Mouse (Mus musculus) limb, embryonic 12.5 days (tissue): ENCODE results near the gene Glp2r. TPM values are rescaled to one million over a fixed set of nuclear protein-coding genes. Genes with fewer than 3 reads are reported as not detected.

Experiments used
- ATAC-seq: fragments of 200-750 bp; cut with Nextera tagmentation; 2 replicates; pipeline ENCODE4 v1.8.0; 2017; ENCODE audit warnings: low read depth, moderate TSS enrichment; ENCODE audit not compliant: insufficient number of reproducible peaks, insufficient read depth, low FRiP score, low TSS enrichment
- H3K27ac ChIP-seq: fragments of 300-500 bp; sonication (generic); 2 replicates; pipeline ENCODE4 v1.5.1; 2016; ENCODE audit warnings: mild to moderate bottlenecking, moderate library complexity
- H3K27me3 ChIP-seq: fragments of 300-500 bp; sonication (generic); 2 replicates; pipeline ENCODE4 v1.6.1; 2016; ENCODE audit warnings: mild to moderate bottlenecking, moderate library complexity
- H3K36me3 ChIP-seq: fragments of 300-500 bp; sonication (generic); 2 replicates; pipeline ENCODE4 v1.6.1; 2016; ENCODE audit warnings: mild to moderate bottlenecking, moderate library complexity
- H3K4me1 ChIP-seq: fragments of 300-500 bp; sonication (generic); replicated peaks from 2 replicates; pipeline ENCODE4 v1.6.1; 2016
- H3K4me2 ChIP-seq: fragments of 300-500 bp; sonication (generic); 2 replicates; pipeline ENCODE4 v1.6.1; 2016; ENCODE audit warnings: mild to moderate bottlenecking, moderate library complexity
- H3K4me3 ChIP-seq: fragments of 300-500 bp; sonication (generic); replicated peaks from 2 replicates; pipeline ENCODE4 v1.5.1; 2016; ENCODE audit warnings: mild to moderate bottlenecking
- H3K9ac ChIP-seq: fragments of 300-500 bp; sonication (generic); replicated peaks from 2 replicates; pipeline ENCODE4 v1.6.1; 2016; ENCODE audit warnings: mild to moderate bottlenecking, moderate library complexity
- H3K9me3 ChIP-seq: fragments of 300-500 bp; sonication (generic); 2 replicates; pipeline ENCODE4 v1.6.1; 2016; ENCODE audit warnings: mild to moderate bottlenecking, moderate library complexity
- WGBS: fragments of 180-500 bp; shearing (Covaris S2); methylation state at CpG from one replicate; pipeline ENCODE4 v1.1.7; 2016; 5-methylcytosine and 5-hydroxymethylcytosine counted together
- polyA plus RNA-seq: library from polyadenylated mRNA; unstranded; fragments of >200 nt; fragmentation: Nextera tagmentation; extraction: Ambion mirVana; gene quantifications from 2 replicates; pipeline ENCODE4 v1.2.1, GENCODE M21; 2016

Glp2r gene
- polyA plus RNA-seq, 1 experiment from 2014 or later, result not detected

DNA sequence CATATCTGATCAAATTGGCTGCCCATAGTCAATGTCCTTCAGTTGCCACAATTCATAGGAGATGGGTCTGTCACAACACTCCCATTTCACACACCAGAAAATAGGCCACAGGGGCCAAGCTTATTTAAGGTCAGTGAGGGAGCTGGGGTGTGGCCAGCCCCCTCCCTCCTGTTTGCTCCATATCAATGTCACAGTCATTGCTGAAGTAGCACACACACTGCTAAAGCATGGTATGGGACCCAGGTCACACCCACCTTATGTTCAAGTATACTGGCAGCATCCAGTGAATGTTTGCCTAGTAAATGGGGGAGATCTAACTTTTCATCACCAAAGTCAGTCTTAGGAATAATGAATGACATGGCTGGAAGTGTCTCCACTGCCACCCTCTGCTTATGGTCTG lies 42.2 kb downstream of the Glp2r start:
- Histone ChIP-seq H3K27ac (no peak overlapping the region), H3K4me3 (no peak overlapping the region), H3K4me2 (no peak overlapping the region), H3K4me1 (no peaks in the 10 kb centered on the region), H3K27me3 (no peaks in the 10 kb centered on the region), H3K9me3 (no peaks in the 10 kb centered on the region), H3K9ac (no peak overlapping the region), H3K36me3 (no peaks in the 10 kb centered on the region)
- ATAC-seq, result no peak

DNA sequence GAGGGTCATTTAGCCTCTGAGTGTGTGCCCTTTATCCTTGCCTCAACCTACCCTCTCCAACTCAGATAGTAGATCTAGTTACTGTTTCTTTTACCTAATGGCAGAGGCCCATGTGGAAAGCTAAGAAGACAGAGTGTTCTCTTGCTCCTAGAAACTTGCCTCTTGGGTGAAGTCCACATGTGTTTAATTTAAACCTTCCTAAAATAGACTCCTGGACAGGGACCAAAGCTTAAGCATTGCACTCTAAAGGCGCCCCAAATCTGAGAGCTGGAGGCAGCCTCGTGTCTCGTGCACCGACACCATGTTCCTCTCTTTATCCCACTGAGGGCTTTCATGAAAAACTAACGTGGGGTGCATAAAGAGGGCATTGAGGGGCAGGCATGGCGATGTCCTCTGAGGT lies 43.9 kb downstream of the Glp2r start:
- Histone ChIP-seq H3K27ac (no peak overlapping the region), H3K9ac (no peak overlapping the region), H3K9me3 (no peaks in the 10 kb centered on the region), H3K4me3 (no peak overlapping the region), H3K27me3 (no peaks in the 10 kb centered on the region), H3K4me1 (no peaks in the 10 kb centered on the region), H3K36me3 (no peaks in the 10 kb centered on the region), H3K4me2 (no peak overlapping the region)
- no peak for ATAC-seq
- 87% methylated on average over 6 of the region's 6 CpGs for WGBS

DNA sequence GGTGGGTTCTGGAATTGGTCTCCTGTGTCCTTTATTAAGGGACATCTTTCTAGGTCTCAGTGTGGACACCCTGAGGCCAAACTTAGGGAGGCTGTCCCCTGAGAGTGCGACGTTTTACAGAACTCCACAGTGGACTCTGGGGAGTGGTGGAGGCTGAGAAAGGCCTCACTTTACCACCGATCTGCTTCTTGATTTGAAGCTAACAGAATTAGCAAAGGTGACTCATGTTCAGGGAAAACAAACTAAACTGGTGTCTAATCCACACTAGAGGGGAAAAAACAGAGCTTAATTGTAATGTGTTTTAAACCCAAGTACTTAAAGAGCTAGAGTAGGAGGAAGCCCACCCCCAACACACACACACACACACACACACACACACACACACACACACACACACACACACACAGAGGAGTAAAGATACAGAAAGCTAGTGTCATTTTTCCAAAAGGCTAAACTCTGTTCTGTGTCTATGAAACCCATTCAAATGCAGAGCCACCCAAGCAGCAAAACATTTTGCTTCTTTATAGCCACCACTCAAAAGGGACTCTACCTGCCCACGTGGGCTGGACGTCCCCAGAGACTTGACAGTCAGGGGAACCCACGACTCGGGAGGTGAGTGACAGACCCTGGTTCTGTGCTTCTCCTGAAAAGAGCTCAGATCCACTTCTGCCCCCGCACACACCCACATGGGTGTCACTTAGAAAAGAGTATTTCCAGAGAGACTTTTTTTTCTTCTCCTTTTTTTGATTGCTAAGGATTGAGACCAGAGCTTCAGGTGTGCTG lies 47.5 kb downstream of the Glp2r start:
- Histone ChIP-seq H3K27me3 (no peaks in the 10 kb centered on the region), H3K4me1 (no peaks in the 10 kb centered on the region), H3K9me3 (no peaks in the 10 kb centered on the region), H3K36me3 (no peaks in the 10 kb centered on the region), H3K4me2 (no peak overlapping the region), H3K4me3 (no peak overlapping the region), H3K9ac (no peak overlapping the region), H3K27ac (no peak overlapping the region)
- 70% methylated on average over 8 of the region's 8 CpGs for WGBS
- no peak for ATAC-seq

DNA sequence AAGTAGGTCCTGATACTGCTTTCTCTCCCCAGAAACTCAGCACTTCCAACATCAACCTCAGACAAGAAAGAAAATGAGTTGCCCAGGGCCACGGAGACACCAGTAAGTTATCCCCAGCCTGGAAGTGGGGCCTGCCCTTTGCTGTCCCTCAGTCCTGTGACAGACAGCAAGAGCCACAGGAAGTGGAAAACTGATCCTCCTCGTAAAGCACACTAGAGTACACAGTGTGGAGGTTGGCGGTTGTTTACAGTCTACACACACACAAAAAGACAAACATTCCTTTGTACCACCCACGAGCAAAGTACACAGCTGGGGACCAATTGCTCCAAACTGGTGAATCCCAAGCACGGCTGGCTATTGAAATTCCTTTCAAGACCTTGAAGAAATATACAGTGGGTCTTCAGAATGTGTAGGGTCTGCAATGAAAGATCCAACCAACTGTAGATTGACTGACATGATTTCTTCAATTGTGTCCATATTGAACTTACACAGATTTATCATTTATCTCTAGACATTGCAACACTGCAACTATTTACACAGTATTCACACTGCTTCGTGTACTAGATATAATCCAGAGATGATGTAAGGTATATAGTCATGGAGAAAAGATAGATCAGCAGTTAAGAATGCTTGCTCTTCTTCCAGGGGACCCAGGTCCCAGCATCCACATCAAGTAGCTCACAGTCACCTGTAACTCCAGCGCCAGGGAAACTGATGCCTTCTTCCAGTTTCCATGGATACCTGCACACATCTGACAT lies 48.4 kb downstream of the Glp2r start:
- no peaks in the 10 kb centered on the region for H3K4me1 ChIP-seq
- H3K9ac ChIP-seq, result no peak overlapping the region
- H3K27ac ChIP-seq, result no peak overlapping the region
- no peak for ATAC-seq
- no peak overlapping the region for H3K4me3 ChIP-seq
- WGBS, result 71% methylated on average over 7 of the region's 7 CpGs
- no peaks in the 10 kb centered on the region for H3K9me3 ChIP-seq
- H3K4me2 ChIP-seq, result no peak overlapping the region
- H3K36me3 ChIP-seq, result no peaks in the 10 kb centered on the region
- H3K27me3 ChIP-seq, result no peaks in the 10 kb centered on the region

DNA sequence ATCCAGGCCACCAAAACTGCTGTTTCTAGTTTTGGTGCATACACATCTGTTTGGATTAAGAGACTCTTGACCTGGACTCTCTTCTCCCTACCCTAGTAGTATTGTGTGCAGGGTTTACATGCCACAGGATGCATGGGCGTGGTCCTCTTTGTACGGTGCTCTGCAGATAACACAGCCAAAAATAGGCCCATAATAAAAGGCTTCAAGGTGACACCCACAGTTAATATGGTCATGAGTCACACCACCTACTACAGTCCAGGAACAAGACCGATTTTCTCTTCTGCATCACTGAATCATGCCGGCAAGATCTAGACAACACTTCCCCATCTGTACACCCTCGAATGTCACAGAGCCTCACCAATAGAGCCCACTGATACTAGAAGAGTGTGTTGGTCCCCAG lies 49.5 kb downstream of the Glp2r start:
- ATAC-seq, result no peak
- H3K27ac ChIP-seq, result no peak overlapping the region
- 92% methylated on average over 5 of the region's 5 CpGs for WGBS
- no peaks in the 10 kb centered on the region for H3K36me3 ChIP-seq
- H3K4me3 ChIP-seq, result no peak overlapping the region
- no peaks in the 10 kb centered on the region for H3K27me3 ChIP-seq
- no peak overlapping the region for H3K4me2 ChIP-seq
- no peaks in the 10 kb centered on the region for H3K4me1 ChIP-seq
- H3K9me3 ChIP-seq, result no peaks in the 10 kb centered on the region
- no peak overlapping the region for H3K9ac ChIP-seq

DNA sequence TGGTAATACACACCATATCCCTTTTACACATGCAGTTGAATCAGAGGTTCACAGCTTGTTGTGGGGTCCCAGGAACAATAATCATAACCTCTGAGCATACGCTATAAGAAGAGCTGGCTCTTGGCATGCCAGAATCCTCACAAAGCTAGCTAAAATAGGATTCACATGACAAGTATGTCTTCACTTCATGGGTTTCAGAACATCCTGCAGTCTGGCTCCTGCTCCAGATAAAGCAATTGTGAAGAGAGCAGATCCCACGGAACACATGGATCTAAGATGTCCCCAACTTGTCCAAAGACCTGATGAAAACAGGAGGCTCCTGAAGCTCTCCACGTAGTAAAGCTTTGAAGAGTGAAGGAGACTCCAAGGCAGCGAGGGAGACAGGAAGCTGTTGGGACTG lies 55.6 kb downstream of the Glp2r start:
- 80% methylated on average over 4 of the region's 4 CpGs for WGBS
- no peaks in the 10 kb centered on the region for H3K36me3 ChIP-seq
- no peaks in the 10 kb centered on the region for H3K9me3 ChIP-seq
- no peak for ATAC-seq
- H3K4me1 ChIP-seq, result no peaks in the 10 kb centered on the region
- H3K4me2 ChIP-seq, result no peak overlapping the region
- no peaks in the 10 kb centered on the region for H3K27me3 ChIP-seq
- H3K27ac ChIP-seq, result no peak overlapping the region
- no peak overlapping the region for H3K4me3 ChIP-seq
- H3K9ac ChIP-seq, result no peak overlapping the region

DNA sequence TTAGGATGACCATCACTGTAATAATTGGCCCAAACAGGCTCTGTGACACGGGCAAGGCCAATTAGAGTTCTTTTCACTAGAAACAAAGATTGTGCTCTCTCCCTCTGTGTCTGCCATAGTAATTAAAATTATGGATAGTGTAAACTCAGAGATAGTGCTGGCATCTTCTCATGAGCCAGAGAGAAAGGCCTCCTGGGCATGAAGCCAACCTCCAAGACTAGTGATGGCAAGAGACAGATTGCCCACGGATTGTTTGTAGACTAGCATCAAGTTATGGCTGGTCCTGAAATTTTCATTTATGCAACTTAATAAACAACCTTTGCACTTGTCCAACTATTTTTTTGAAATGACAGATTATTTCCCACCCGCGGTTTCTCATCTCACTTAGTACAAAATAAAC lies 58.0 kb downstream of the Glp2r start:
- no peak overlapping the region for H3K4me3 ChIP-seq
- H3K27ac ChIP-seq, result no peak overlapping the region
- H3K9ac ChIP-seq, result no peak overlapping the region
- H3K27me3 ChIP-seq, result no peaks in the 10 kb centered on the region
- ATAC-seq, result no peak
- no peaks in the 10 kb centered on the region for H3K9me3 ChIP-seq
- H3K4me2 ChIP-seq, result no peak overlapping the region
- H3K4me1 ChIP-seq, result no peaks in the 10 kb centered on the region
- WGBS, result 90% methylated on average over 4 of the region's 4 CpGs
- H3K36me3 ChIP-seq, result no peaks in the 10 kb centered on the region

DNA sequence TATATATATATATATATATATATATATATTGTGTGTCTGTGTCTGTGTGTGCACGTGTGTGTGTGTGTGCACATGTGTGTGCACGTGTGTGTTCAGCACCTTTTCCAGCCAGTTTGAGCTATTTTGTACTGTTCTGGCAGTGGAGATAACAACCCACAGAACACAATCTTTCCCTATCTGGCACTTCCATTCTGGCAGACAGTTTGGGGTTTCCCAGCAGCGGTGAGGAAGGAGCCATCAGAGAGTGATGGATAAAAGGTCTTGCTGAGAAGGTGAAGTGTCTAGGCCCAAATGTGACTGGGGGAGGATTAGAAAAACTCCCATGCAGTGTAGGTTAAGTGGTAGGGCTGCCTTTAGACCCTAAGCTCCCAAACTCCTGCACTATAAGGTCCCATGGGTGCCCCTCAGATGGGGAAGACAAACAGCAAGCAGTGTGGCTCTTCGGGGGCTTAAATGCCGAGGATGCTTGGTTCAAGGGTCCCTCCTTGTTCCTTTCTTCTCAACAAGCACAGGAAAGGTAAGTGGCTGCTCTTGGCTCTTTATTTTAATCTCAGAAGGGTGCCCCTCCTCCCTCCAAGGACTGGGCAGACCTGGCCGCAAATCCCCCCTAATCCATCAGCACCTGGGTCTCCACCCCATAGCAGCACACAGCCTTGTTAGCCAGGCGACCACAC lies 76.1 kb downstream of the Glp2r start, which contains the start of gene Rcvrn:
Gene Rcvrn, plus strand, starts transcription at position 624 of the 674 bp plus-strand sequence.
- Histone ChIP-seq H3K27ac (no peak within 1 kb of the TSS), H3K4me1 (0 out of 2 replicates have a peak, but pooled peaks cover 3% of the 10 kb centered on the region), H3K4me3 (no peak within 1 kb of the TSS), H3K9me3 (no peaks in the 10 kb centered on the region), H3K36me3 (no peaks in the 10 kb centered on the region), H3K27me3 (peaks cover 8% of the 10 kb centered on the region; the same call in 1 of the 2 replicates), H3K4me2 (no peak within 1 kb of the TSS), H3K9ac (no peak within 1 kb of the TSS)
- WGBS, result 63% methylated on average over 7 of the region's 7 CpGs
- ATAC-seq, result no peak

DNA sequence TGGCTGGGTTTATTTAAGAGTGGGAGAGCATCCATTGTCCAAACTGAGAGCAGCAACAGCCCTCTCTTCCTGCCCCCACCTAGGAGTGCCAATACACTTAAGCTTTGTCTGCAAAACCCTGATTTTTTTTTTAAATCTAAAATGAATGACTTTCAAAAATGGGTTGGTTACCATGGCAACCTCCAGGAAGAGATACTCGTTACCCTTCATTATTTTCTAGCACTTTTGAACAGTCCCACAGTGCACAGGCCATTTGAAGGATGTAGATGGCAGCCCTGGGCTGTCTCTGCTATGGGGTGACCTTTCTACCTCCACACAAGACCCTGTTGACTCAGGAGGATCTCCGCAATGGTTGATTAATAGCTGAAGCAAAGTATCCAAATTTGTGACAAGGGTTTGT lies 84.8 kb downstream of the Glp2r start:
- no peak overlapping the region for H3K9ac ChIP-seq
- H3K9me3 ChIP-seq, result no peaks in the 10 kb centered on the region
- no peak overlapping the region for H3K4me2 ChIP-seq
- H3K36me3 ChIP-seq, result no peaks in the 10 kb centered on the region
- H3K27ac ChIP-seq, result no peak overlapping the region
- no peaks in the 10 kb centered on the region for H3K27me3 ChIP-seq
- H3K4me1 ChIP-seq, result 0 out of 2 replicates have a peak, but pooled peaks cover 3% of the 10 kb centered on the region
- no peak overlapping the region for H3K4me3 ChIP-seq
- ATAC-seq, result no peak
- 83% methylated on average over 2 of the region's 2 CpGs for WGBS

DNA sequence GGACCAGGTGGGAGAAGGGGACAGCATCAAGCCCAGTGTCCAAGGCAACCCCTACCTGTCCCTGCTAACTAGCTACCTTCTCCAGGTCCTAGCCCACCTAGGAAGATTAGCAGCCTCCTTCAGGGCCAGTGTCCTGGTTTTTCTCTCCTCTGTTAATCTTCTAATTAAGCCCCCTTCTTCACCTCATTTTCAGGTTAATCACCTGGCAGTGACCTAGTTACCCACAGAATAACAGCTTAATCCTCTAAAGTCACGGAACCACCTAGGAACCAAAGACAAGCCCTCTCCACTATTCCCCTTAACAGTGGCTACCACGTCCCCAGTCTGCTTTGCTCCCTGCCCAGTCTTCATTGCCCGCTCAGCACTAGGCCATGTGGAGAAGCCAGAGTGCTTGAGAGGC lies 89.1 kb downstream of the Glp2r start:
- Histone ChIP-seq H3K36me3 (no peaks in the 10 kb centered on the region), H3K4me3 (no peak overlapping the region), H3K4me2 (no peak overlapping the region), H3K9me3 (no peaks in the 10 kb centered on the region), H3K27me3 (no peaks in the 10 kb centered on the region), H3K4me1 (no peaks in the 10 kb centered on the region), H3K27ac (no peak overlapping the region), H3K9ac (no peak overlapping the region)
- 82% methylated on average over 3 of the region's 3 CpGs for WGBS
- ATAC-seq, result no peak

DNA sequence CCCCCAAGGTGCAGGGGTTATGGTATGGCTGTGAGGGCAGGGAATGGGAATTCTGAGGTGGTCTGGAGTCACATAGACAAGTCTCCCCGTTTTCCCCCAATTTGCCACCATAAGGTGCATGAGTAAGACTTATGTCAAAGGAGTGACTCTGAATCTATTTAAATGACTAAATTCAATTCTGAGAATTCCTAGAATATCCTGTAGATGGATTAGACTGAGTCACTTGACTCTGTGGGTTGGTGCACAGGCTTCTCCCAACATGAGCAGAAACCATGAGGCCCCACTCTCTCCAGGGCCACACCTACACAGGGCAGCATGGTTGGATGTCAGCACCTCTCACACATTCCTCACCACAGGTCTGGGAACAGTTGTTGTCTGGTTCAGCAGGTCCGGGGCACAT lies 91.0 kb downstream of the Glp2r start:
- ATAC-seq, result no peak
- no peak overlapping the region for H3K4me2 ChIP-seq
- no peak overlapping the region for H3K27ac ChIP-seq
- H3K4me1 ChIP-seq, result no peaks in the 10 kb centered on the region
- no peaks in the 10 kb centered on the region for H3K36me3 ChIP-seq
- no peaks in the 10 kb centered on the region for H3K27me3 ChIP-seq
- no peaks in the 10 kb centered on the region for H3K9me3 ChIP-seq
- H3K4me3 ChIP-seq, result no peak overlapping the region
- H3K9ac ChIP-seq, result no peak overlapping the region
- WGBS, result 80% methylated on average over 2 of the region's 2 CpGs
